Mouse (Mus musculus) cerebellum, postnatal 14 days (tissue): Measurements from ENCODE around the gene Wdr95.
"Not testable (repeated sequence)": the region's sequence is repeated elsewhere in the genome, so short reads cannot be mapped to it uniquely, and the experiment has no call there.

Source experiments
- DNase-seq, 2 experiments: peaks; one replicate each; pipeline ENCODE4 v3.0.0; 2021; ENCODE audit warnings: mixed read lengths in 2 of 2

Wdr95 gene

DNA sequence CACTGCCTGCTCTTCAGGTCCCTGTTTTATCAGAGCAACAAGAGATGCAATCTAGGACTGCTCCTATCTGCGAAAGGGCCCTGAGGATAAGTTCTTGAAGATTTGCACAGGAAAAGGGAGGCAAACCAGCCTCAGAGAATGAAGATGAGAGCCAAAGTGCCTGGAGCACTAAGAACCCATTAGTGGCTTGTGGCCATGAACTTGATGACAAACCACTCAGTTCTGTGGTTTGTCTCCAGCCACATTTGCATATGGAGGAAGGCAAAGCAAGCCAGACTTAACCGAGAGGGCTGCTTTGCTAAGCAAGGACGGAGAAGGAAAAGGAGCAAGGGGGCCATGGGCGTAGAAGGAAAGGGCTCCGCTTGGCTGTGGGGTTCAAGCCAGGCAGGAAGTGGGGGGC, 7.7 kb upstream of the Wdr95 start:
- DNase-seq: no peak

GRCm38 (mm10) chr5:149523856-149524241, 4.6 kb upstream of the Wdr95 start:
- no peak for DNase-seq

- peak; percentile 93 for DNase-seq
Measured at GRCm38 (mm10) chr5:149524242-149524858, 4.1 kb upstream of the Wdr95 start.

- DNase-seq: peak in 1 of 2 experiments; percentile 56
Measured at GRCm38 (mm10) chr5:149525055-149525785, 3.3 kb upstream of the Wdr95 start.

GRCm38 (mm10) chr5:149526467-149526951, 2.0 kb upstream of the Wdr95 start:
- DNase-seq: peak in 1 of 2 experiments; percentile 35

GRCm38 (mm10) chr5:149527292-149527691, 1.2 kb upstream of the Wdr95 start:
- not testable (repeated sequence) for DNase-seq

GRCm38 (mm10) chr5:149533847-149534246, 5.4 kb downstream of the Wdr95 start:
- no peak for DNase-seq

DNA sequence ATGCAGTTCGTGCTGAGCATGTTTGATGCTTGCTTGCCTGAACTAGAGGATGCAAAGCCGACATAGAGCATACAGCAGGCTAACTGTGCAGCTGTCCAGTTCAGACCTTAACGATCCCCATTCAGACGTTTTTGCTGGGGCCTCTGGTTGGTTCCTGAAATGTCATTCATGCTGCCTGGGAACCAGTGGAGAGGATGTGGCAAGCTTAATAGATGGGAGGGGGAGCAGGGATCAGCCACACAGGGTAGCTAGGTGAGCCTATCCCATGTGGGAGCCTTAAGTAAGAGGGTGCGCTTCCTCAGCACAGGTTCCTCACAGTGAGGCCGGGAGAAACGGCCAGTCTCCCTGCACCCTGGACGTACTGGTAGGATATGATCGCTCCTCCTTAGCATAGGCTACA, 7.5 kb downstream of the Wdr95 start:
- no peak for DNase-seq

DNA sequence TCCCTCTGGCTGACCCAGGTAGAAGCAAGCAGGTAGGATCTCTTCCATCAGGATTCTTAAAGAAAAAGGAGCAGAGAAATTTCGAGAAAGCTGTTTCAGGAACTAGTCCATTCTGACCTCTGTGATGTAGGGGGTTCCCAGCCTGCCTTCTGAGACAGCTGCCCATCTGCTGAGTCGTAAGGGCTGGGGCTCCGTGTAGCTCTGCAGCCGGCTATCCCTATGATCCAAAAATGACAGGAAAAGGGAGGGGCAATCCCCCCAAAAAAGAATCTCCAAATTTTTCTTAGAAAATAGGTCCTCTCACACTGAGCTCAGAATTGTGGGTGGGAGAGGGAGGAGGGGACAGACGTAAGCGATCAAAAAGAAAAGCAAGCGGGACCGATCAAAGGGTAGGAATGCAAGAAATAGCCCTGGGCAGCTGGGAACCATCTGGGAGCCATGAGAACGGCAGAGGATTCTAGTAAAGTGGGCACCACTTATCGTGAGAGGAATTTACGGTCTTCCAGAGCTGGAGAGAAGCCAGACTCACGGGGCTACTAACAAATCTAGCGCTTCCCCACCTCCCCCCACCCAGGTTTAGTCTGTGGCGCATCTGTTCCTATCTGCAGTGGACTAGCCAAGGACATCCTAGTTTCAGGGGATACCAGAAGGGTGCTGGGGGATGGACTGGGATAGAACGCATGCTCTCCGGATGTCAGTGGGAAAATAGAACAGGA, 9.5 kb downstream of the Wdr95 start:
- peak in 1 of 2 experiments; percentile 65 for DNase-seq

GRCm38 (mm10) chr5:149538531-149538930, 10.1 kb downstream of the Wdr95 start:
- peak in 1 of 2 experiments; percentile 38 for DNase-seq

DNA sequence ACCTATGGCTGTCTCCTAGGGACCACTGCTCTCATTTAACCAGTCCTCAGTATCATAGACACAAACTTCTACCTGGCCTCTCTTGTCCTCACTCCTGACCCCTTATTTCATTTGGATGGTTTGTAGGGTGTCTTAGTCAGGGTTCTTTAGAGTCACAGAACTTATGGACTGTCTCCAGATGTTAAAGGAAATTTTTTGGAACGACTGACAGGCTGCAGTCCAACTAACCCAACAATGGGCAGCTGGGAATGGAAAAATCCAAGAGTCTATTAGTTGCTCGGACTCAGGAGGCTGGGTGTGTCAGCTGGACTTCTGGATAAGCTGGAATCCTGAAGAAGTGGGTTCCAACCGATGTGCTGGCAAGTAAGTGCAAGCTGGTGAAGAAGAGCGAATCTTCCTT, 10.6 kb downstream of the Wdr95 start:
- DNase-seq: no peak

DNA sequence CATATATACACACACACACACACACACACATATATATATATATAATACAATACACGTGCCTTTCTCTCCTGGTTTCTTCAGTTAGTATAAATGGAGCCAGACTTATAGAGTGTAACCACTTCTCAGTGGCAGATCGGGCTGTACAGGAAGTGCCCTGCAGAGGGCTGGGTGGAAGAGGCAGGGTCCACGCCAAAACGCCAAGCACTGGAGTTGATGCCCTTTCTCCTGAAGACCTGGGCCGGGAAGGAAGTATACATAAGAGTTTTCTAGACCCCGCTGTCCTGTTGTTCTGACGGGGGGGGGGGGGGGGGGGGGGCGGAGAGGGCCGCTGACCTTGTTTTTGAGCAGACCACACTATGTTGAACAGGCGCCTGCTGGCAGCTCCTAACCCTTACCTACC, 22.7 kb downstream of the Wdr95 start:
- no peak for DNase-seq

GRCm38 (mm10) chr5:149552742-149553141, 24.3 kb downstream of the Wdr95 start:
- peak in 1 of 2 experiments; percentile 30 for DNase-seq

- DNase-seq: no peak
Measured at GRCm38 (mm10) chr5:149553373-149553772, 24.9 kb downstream of the Wdr95 start.

GRCm38 (mm10) chr5:149554397-149554796, 25.9 kb downstream of the Wdr95 start:
- DNase-seq: no peak

- DNase-seq: no peak
Measured at GRCm38 (mm10) chr5:149560903-149561588, 32.6 kb downstream of the Wdr95 start.

GRCm38 (mm10) chr5:149566026-149566425, 37.5 kb downstream of the Wdr95 start:
- no peak for DNase-seq

DNA sequence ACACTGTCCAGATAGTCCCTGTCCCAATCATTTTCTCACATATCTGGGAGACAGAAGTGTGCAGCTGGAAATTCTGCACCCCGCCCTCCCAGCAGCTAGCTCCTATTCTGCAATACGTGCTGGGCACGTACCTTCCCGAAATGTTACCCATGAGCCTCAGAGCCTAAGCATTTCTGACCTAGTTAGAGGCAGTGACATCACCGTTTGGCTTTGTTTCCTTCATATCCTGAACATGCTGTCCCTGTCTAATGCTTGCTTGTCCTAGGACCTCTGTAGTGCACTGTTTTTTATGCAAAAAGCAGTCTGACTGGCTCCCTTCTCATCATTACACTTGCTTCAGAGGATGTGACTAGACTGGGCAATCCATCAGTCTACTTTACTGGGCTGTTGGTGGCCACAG, 38.5 kb downstream of the Wdr95 start:
- DNase-seq: peak; percentile 21 to 22

DNA sequence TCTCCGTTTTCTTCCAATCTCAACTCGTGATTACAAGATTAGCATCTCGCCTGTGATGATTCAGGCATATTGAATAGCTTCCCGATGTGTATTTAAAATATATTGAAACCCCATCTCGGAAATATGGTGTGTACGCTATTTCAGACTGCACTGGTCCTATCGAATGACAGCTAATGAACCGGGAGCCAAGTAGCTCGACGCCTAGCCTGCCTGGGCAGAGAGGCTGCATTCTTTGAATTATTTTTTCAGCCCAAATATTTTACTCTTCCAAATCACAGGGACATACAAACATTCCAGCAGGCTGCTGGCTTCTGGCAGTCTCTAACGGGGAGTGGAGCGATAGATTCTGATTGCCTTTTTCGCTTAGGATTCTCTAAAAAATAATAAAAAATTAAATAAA, 40.5 kb downstream of the Wdr95 start:
- no peak for DNase-seq

GRCm38 (mm10) chr5:149576977-149577376, 48.5 kb downstream of the Wdr95 start:
- peak; percentile 8 to 19 for DNase-seq

DNA sequence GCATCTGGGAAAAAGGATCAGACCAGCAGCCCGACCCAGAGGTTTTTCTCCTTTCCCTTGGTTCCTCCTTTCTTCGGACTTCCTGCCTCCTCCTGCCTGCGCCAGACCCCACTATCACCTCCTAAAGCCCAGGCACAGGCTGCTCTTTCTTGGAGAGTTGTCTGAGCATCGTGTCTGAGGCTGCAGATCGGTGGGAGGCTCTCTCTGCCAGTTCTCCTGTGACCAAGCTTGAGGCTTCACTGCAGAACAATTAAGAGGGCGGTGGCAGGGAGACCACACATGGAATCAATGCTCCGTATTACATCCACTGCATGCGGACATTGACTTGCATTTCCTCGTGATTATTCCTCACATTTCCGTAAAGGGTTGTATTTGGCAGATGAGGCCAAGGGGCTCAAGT, 49.0 kb downstream of the Wdr95 start:
- no peak for DNase-seq

- no peak for DNase-seq
Measured at GRCm38 (mm10) chr5:149582642-149583262, 54.3 kb downstream of the Wdr95 start.

DNA sequence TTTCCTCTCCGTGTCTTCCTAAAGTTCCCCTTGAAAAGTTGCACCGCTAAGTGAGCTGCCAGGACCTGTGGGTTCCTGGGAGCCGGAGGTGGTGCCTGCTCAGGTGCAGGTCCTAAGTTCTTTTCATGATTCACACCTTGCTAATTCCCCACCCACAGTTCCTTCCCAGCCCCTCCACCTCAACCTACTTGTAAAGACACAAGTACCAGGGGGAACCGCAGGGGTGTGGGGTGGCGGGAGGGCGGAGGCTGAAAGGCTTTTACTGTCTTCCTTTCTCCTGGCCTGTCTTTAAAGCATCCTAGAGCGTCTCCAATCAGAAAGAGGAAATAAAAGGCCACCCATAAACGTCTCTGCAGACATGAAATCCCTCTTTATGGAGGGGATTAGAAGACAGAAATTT, 55.0 kb downstream of the Wdr95 start:
- no peak for DNase-seq
